Mouse (Mus musculus) stomach, embryonic 16.5 days (tissue): ENCODE measurements around the gene Rhcg. TPM values are rescaled to one million over a fixed set of nuclear protein-coding genes. Genes with fewer than 3 reads are reported as not detected.

Source experiments
- ATAC-seq: fragments of 200-750 bp; cut with Nextera tagmentation; 2 replicates; pipeline ENCODE4 v1.8.0; 2017; ENCODE audit warnings: moderate number of reproducible peaks, moderate TSS enrichment; ENCODE audit not compliant: insufficient read depth, low FRiP score
- H3K27ac ChIP-seq: fragments of 300-500 bp; sonication (generic); 2 replicates; pipeline ENCODE4 v1.5.1; 2014; ENCODE audit warnings: low read length
- H3K27me3 ChIP-seq: fragments of 300-500 bp; sonication (generic); 2 replicates; pipeline ENCODE4 v1.6.1; 2014; ENCODE audit warnings: low read length, control low read depth, mixed read lengths; ENCODE audit not compliant: control insufficient read depth, insufficient read depth
- H3K36me3 ChIP-seq: fragments of 300-500 bp; sonication (generic); 2 replicates; pipeline ENCODE4 v1.6.1; 2014; ENCODE audit warnings: low read length; ENCODE audit not compliant: control insufficient read depth, insufficient read depth
- H3K4me1 ChIP-seq: fragments of 300-500 bp; sonication (generic); 2 replicates; pipeline ENCODE4 v1.6.1; 2014; ENCODE audit warnings: low read length, control low read depth, mixed read lengths; ENCODE audit not compliant: control insufficient read depth, insufficient read depth
- H3K4me2 ChIP-seq: fragments of 300-500 bp; sonication (generic); 2 replicates; pipeline ENCODE4 v1.6.1; 2014; ENCODE audit warnings: low read depth, low read length, mixed read lengths
- H3K4me3 ChIP-seq: fragments of 300-500 bp; sonication (generic); replicated peaks from 2 replicates; pipeline ENCODE4 v1.5.1; 2014; ENCODE audit warnings: mild to moderate bottlenecking, low read length
- H3K9ac ChIP-seq: fragments of 300-500 bp; sonication (generic); 2 replicates; pipeline ENCODE4 v1.6.1; 2014; ENCODE audit warnings: low read length
- H3K9me3 ChIP-seq: fragments of 300-500 bp; sonication (generic); replicated peaks from 2 replicates; pipeline ENCODE4 v1.6.1; 2016; ENCODE audit warnings: low read length, control low read depth; ENCODE audit not compliant: control insufficient read depth
- WGBS: fragments of 180-500 bp; shearing (Covaris S2); extraction: QIAGEN DNeasy Blood & Tissue Kit; methylation state at CpG from one replicate; pipeline ENCODE4 v1.1.7; 2014; 5-methylcytosine and 5-hydroxymethylcytosine counted together
- polyA plus RNA-seq: library from polyadenylated mRNA; unstranded; fragments of >200 nt; fragmentation: Nextera tagmentation; extraction: Ambion mirVana; gene quantifications from 2 replicates; pipeline ENCODE4 v1.2.1, GENCODE M21; 2015

Gene Rhcg
- polyA plus RNA-seq, 1 experiment from 2014 or later, result 0.35 TPM

- H3K4me2 ChIP-seq, result no peak overlapping the region
- 6% methylated on average over 7 of the region's 7 CpGs for WGBS
- no peaks in the 10 kb centered on the region for H3K9me3 ChIP-seq
- 0 out of 2 replicates have a peak, but pooled peaks cover 6% of the 10 kb centered on the region for H3K4me1 ChIP-seq
- H3K27ac ChIP-seq, result no peak overlapping the region
- H3K9ac ChIP-seq, result no peak overlapping the region
- H3K4me3 ChIP-seq, result no peak overlapping the region
- H3K36me3 ChIP-seq, result no peaks in the 10 kb centered on the region
- H3K27me3 ChIP-seq, result peaks cover 94% of the 10 kb centered on the region
- ATAC-seq, result no peak
Observed at GRCm38 (mm10) chr7:79545066-79545400, 72.4 kb downstream of the Rhcg start.

DNA sequence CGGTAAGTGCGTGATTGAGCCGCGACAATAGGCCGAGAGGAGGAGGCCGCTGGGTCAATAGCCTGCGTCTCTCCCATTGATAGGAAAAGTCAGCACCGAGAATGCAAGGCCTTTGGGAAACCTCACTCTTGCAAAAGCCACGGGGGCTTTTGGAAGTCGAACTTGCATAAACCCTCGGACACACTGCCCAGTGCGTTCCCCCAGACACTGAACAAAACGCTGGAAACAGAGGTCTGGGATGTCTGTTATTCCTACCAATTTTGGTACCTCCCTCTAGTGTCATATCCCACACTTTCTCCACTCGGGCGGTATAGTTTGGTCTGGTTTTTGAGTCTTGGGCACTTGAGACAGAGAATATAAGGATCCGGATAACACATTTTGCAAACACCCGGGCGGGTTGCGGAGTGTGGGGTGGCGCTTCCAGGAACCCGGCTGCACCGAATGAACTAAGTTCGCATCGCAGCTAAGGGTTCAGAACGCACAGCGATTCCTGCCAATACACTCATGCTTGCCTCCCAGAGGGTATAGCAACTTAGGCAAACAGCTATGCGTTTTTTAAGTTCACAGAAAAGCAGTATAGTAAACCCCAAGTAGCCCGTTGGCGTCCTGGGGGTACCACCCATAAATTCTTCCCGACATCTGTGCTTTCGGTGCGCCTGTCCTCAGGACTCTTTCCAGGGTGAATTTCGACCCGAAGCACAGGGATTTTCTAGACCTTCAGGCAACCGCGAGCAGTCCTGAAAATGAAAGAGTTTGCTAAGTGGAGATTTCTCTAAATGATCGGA, 73.0 kb downstream of the Rhcg start:
- Histone ChIP-seq H3K9ac (no peak overlapping the region), H3K36me3 (no peaks in the 10 kb centered on the region), H3K9me3 (no peaks in the 10 kb centered on the region), H3K27me3 (peaks cover 95% of the 10 kb centered on the region), H3K27ac (no peak overlapping the region), H3K4me1 (0 out of 2 replicates have a peak, but pooled peaks cover 6% of the 10 kb centered on the region), H3K4me2 (no peak overlapping the region), H3K4me3 (no peak overlapping the region)
- 3% methylated on average over 37 of the region's 37 CpGs for WGBS
- no peak for ATAC-seq

Other genes with a start within 250 kb of the Rhcg start
- 0.44 and 0.75 TPM in 2 replicates for gene Rlbp1, start 230.6 kb downstream of the Rhcg start, polyA plus RNA-seq
- 8.5 and 9.0 TPM in 2 replicates for gene Fanci, start 225.7 kb downstream of the Rhcg start, polyA plus RNA-seq
- gene Polg, start 151.3 kb downstream of the Rhcg start, polyA plus RNA-seq, result 25.4 and 30.8 TPM in 2 replicates
- gene Ticrr, start 42.5 kb upstream of the Rhcg start, polyA plus RNA-seq, result 4.2 and 5.2 TPM in 2 replicates
- 2.1 and 2.9 TPM in 2 replicates for gene Kif7, start 98.1 kb upstream of the Rhcg start, polyA plus RNA-seq
- not detected in 2 replicates for gene Plin1, start 115.2 kb upstream of the Rhcg start, polyA plus RNA-seq
- 11.5 and 11.9 TPM in 2 replicates for gene Pex11a, start 125.5 kb upstream of the Rhcg start, polyA plus RNA-seq
- gene Wdr93, start 125.5 kb upstream of the Rhcg start, polyA plus RNA-seq, result 0.25 and 0.47 TPM in 2 replicates
- 0.17 TPM in 1 of 2 replicates, not detected in the other for gene Mesp1, start 176.1 kb upstream of the Rhcg start, polyA plus RNA-seq
- 1.3 TPM in 2 replicates for gene Mesp2, start 193.1 kb upstream of the Rhcg start, polyA plus RNA-seq
- gene Anpep, start 243.4 kb upstream of the Rhcg start, polyA plus RNA-seq, result 54.7 and 59.3 TPM in 2 replicates